Mouse (Mus musculus) heart, adult 9 months (tissue): ENCODE results near the gene Slc4a3.

Experiments
- DNase-seq, 2 experiments: peaks; one replicate each; pipeline ENCODE4 v3.0.0; 2022; ENCODE audit warnings: low spot score in 2 of 2

Gene Slc4a3

GRCm38 (mm10) chr1:75559212-75559925, 13.3 kb downstream of the Slc4a3 start:
- DNase-seq = peak; percentile 86 to 93

GRCm38 (mm10) chr1:75560206-75560913, 14.3 kb downstream of the Slc4a3 start:
- DNase-seq = no peak

- DNase-seq = no peak
Measured at GRCm38 (mm10) chr1:75561221-75561897, 15.3 kb downstream of the Slc4a3 start.

DNA sequence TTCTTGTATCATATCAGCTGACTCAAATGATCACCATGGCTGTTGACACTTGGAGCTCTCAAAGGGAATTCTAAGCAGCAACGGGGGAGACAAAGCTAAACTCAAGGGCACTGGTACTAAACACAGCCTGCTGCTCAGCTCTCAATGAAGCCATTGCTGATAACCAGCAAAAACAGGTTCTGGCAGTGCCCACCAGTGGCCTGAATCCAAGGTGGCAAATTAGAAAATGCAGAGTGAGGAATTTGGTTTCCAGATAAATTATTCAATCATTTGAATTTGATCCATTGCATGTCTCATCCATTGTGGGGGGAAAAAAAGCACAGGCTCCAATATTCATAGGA, 15.8 kb downstream of the Slc4a3 start:
- no peak for DNase-seq

- DNase-seq = no peak
Measured at GRCm38 (mm10) chr1:75564102-75564501, 18.0 kb downstream of the Slc4a3 start.

- DNase-seq = no peak
Measured at GRCm38 (mm10) chr1:75564916-75565315, 18.9 kb downstream of the Slc4a3 start.

GRCm38 (mm10) chr1:75565616-75566015, 19.6 kb downstream of the Slc4a3 start:
- DNase-seq = no peak

DNA sequence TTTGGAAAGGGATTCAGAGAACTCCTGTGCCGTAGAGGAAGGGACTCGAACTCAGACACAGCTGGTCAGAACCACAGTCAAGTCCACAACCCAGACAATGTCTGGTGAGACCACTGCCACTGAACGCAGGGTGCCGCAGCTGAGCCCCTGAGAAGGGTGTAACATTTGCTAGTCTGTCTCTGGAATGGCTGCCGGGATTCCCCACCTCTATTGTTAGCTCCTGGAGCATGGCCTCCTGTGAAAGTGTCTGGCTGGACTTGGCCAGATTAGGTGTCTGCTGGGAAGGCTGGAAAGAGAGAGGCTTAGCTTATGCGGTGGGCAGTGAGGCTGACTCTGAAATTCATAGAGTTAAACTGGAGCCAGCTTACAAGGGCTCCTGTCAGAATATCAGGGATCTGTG, 24.3 kb downstream of the Slc4a3 start:
- DNase-seq = no peak

- no peak for DNase-seq
Measured at GRCm38 (mm10) chr1:75572776-75573175, 26.7 kb downstream of the Slc4a3 start.

DNA sequence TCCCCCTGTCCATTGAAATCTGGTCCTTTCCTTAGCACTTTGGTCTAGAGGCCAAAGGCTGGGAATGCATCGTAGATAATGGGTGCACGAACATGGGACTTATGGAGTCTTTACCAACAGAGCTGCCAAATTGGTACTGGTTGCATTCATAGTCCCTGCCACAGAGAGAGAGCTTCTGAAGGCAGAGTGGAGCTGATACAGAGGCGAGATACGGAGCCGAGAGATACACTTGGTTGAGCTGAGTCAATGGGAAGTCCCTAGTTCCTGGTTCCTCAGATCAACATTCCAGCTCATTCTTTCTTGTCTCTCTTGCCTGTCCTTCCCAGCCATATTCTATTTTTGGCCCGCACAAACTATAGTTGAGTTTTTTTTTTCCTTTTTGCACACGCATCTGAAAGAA, 27.6 kb downstream of the Slc4a3 start:
- DNase-seq = no peak

- no peak for DNase-seq
Measured at GRCm38 (mm10) chr1:75574476-75575310, 28.6 kb downstream of the Slc4a3 start.

- peak; percentile 44 to 62 for DNase-seq
Measured at GRCm38 (mm10) chr1:75581936-75582624, 36.0 kb downstream of the Slc4a3 start.

GRCm38 (mm10) chr1:75582625-75582956, 36.5 kb downstream of the Slc4a3 start:
- DNase-seq = no peak

DNA sequence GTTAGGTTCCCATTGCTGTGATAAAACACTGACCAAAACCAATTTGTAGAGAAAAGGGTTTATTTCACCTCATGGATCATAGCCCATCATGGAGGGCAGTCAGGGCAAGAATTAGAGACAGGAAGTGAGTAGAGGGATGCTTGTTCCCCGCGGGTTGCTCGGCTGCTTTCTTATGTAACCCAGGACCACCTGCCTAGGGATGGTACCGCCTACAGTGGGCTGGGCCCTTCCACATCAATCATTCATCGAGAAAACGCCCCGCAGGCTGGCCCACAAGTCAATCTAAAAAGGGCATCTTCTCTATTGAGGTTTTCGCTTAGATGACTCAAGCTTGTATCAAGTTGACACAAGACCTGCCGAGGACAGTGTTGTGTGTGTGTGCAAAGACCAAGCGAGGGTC, 37.0 kb downstream of the Slc4a3 start:
- DNase-seq = no peak

DNA sequence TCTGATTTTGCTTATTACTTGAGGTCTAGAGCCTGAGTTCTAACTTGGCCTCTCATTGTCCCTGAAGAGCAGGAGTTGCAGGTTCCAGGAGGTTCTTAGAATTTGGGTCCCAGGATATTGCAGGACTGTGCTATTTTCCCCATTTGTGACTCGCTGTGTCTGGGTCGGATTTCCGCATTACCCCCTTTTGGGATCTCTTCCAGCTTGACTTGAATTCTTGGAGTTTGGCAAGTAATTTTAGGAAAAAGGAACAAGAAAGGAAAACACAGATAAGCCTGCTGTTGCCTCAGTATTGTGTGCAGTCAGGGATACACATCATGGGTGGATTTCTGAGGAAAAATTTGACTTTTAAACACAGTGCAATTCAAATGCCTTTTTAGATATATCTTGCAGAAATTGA, 40.7 kb downstream of the Slc4a3 start:
- DNase-seq = peak; percentile 43 to 69

DNA sequence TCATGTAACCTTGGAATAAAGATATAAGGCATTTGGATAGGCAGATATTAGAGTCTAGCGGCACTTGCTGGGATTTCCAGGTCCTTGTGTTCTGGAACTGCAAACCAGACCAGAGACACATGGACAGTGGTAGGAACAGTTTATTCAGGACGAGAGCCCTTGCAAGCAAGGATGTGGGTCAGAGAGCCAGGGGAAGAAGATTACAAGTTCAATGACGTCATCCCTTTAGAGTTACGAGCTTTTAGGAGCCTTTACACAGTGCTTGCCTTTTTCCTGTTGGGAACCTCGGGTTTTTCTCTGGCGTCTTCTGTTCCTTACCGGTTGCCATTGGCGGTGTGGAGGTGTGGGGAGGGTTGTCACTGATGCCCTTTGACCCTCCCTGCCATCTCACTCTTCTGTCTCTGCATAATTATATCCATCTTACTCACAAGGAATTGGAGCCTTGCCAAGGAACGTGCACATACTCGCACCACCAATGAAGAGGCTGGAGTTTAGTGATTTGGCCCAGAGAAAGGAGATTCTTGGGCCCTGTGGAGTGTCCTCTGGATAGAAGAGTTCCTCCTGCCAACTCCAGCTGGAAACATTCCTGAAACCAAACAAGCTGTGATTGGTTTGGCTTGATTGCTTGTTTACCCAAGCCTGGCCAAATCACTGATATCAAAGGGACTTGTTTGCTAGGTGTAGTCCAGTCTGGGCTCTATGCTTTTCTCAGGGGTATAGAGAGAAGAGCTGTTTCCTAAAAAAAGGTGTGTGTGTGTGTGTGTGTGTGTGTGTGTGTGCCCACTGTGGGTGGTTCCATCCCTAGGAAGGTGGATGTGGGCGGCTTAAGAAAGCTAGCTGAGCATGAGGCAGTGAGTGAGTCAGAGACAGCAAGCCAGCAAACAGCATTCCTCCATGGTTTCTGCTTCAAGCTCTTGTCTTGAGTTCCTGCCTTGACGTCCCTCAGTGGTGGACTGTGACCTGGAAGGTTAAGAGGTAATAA, 42.0 kb downstream of the Slc4a3 start:
- peak; percentile 34 to 59 for DNase-seq

GRCm38 (mm10) chr1:75588874-75589273, 42.8 kb downstream of the Slc4a3 start:
- DNase-seq = no peak

DNA sequence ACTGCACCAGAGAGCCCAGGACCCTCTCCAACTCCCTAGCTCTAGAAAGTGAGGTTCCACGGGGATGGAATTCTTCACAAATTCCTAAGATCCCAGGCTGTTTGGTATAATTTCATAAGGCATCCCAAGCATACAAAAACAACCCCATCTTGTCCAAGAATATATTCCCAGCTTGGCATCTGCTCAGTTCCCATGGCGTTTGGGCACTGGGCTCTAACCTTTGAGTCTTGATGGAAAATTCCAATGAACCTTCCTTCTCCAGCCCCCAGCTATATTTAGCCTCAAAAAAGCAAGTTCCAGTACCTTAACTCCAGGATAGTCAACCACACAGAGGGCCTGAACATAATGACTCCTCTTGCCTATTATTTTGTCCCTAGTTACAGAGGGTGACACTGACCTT, 43.9 kb downstream of the Slc4a3 start:
- DNase-seq = no peak

- DNase-seq = no peak
Measured at GRCm38 (mm10) chr1:75593956-75594355, 47.9 kb downstream of the Slc4a3 start.

DNA sequence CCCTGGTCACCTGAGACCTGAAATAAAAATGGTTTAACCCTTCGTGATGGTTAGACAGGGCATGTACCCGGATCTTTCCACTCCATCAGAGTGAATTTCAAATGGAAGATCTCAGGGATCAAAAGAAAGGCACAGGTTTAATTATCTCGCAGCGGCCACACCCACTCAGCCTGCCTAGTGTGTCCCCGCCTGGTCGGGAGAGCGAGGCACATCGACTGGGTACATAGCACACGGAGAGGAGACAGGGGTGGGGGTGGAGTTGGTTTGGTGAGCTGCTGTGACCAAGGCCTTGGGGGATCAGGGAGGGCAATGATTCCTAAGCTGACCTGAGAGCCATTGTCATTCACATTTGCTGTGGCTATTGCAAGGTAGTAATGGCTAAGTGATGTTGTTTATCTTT, 48.8 kb downstream of the Slc4a3 start:
- no peak for DNase-seq
